Mouse (Mus musculus): ENCODE results near the gene Zfp72.

Gene Zfp72

GRCm38 (mm10) chr13:74390371-74390990 is at the start of gene Zfp72:
TSS of gene Zfp72 (minus strand) at chr13:74390836.
- peak; percentile 28 to 66 for DNase-seq

GRCm38 (mm10) chr13:74439895-74440294 is 49.3 kb upstream of the Zfp72 start:
- no peak for DNase-seq

- DNase-seq = no peak
Measured at GRCm38 (mm10) chr13:74399298-74399839, 8.7 kb upstream of the Zfp72 start, which contains the start of gene Ftl1-ps1. TSS of gene Ftl1-ps1 (plus strand) at chr13:74399694.

- DNase-seq = no peak
Measured at GRCm38 (mm10) chr13:74391156-74391555, 520 bp upstream of the Zfp72 start.

- DNase-seq = no peak
Measured at GRCm38 (mm10) chr13:74389730-74390129, 906 bp downstream of the Zfp72 start.

- no peak for DNase-seq
Measured at GRCm38 (mm10) chr13:74382289-74382688, 8.3 kb downstream of the Zfp72 start.

- no peak for DNase-seq
Measured at GRCm38 (mm10) chr13:74381533-74382276, 8.9 kb downstream of the Zfp72 start.

- DNase-seq = no peak
Measured at GRCm38 (mm10) chr13:74363859-74364235, 26.8 kb downstream of the Zfp72 start, which contains the start of gene Lrrc14b. TSS of gene Lrrc14b (minus strand) at chr13:74364005.

- DNase-seq = peak in 1 of 2 experiments; percentile 4
Measured at GRCm38 (mm10) chr13:74363176-74363858, 27.3 kb downstream of the Zfp72 start.

- no peak for DNase-seq
Measured at GRCm38 (mm10) chr13:74362218-74362617, 28.4 kb downstream of the Zfp72 start.

- DNase-seq = no peak
Measured at GRCm38 (mm10) chr13:74356491-74356890, 34.1 kb downstream of the Zfp72 start.

- no peak for DNase-seq
Measured at GRCm38 (mm10) chr13:74350435-74350906, 40.2 kb downstream of the Zfp72 start.

GRCm38 (mm10) chr13:74349566-74350434 is 40.8 kb downstream of the Zfp72 start, which contains the start of the genes Sdha and Ccdc127:
TSS of gene Sdha (minus strand) at chr13:74350280.
TSS of gene Ccdc127 (plus strand) at chr13:74350309.
- DNase-seq = peak; percentile 92

GRCm38 (mm10) chr13:74341036-74341435 is 49.6 kb downstream of the Zfp72 start:
- peak in 1 of 2 experiments; percentile 37 for DNase-seq

GRCm38 (mm10) chr13:74329321-74329720 is 61.3 kb downstream of the Zfp72 start:
- DNase-seq = no peak
